Mouse (Mus musculus): ENCODE data around the gene Phactr1. TPM values are rescaled to one million over a fixed set of nuclear protein-coding genes. Genes with fewer than 3 reads are reported as not detected.

The Phactr1 gene
- total and polyA plus RNA-seq, 2 experiments from 2014 or later: 84.5 to 106 TPM

- Histone ChIP-seq H3K4me3 (ENCODE audit: low read depth, low read length) (no peak overlapping the region), H3K4me1 (ENCODE audit: insufficient read depth) (peaks cover 19% of the 10 kb centered on the region), H3K9me3 (ENCODE audit: low read length) (no peaks in the 10 kb centered on the region), H3K27ac (ENCODE audit: low read depth, low read length) (peak overlapping the region; percentile 55), H3K36me3 (ENCODE audit: insufficient read depth) (no peaks in the 10 kb centered on the region; the same call in 1 of the 2 replicates), H3K27me3 (ENCODE audit: insufficient read depth, low read length) (no peaks in the 10 kb centered on the region), H3K9ac (no peak overlapping the region), H3K4me2 (ENCODE audit: low read depth) (no peak overlapping the region)
- ATAC-seq (peak; percentile 84), DNase-seq (peak; percentile 55)
- no peak for TF ChIP-seq CTCF (IDR thresholded peaks at IDR 0.05; ENCODE audit: low read depth)
- WGBS: 18% methylated on average over 11 of the region's 11 CpGs
Measured at GRCm38 (mm10) chr13:42757654-42758400, 77.4 kb downstream of the Phactr1 start.

GRCm38 (mm10) chr13:42759170-42759569 is 78.7 kb downstream of the Phactr1 start:
- peaks cover 19% of the 10 kb centered on the region for H3K4me1 ChIP-seq (ENCODE audit: insufficient read depth)
- peak; percentile 49; the same call in 1 of the 2 replicates for ATAC-seq
- no peaks in the 10 kb centered on the region for H3K27me3 ChIP-seq (ENCODE audit: insufficient read depth, low read length)
- no peak overlapping the region for H3K4me2 ChIP-seq (ENCODE audit: low read depth)
- no peak for TF ChIP-seq CTCF (IDR thresholded peaks at IDR 0.05; ENCODE audit: low read depth)
- H3K36me3 ChIP-seq (ENCODE audit: insufficient read depth): no peaks in the 10 kb centered on the region; the same call in 1 of the 2 replicates
- no peak overlapping the region for H3K9ac ChIP-seq
- WGBS: 51% methylated on average over 5 of the region's 5 CpGs
- no peak overlapping the region for H3K27ac ChIP-seq (ENCODE audit: low read depth, low read length)
- no peak overlapping the region for H3K4me3 ChIP-seq (ENCODE audit: low read depth, low read length)
- DNase-seq: peak; percentile 55
- no peaks in the 10 kb centered on the region for H3K9me3 ChIP-seq (ENCODE audit: low read length)

- no peak for ATAC-seq
- 71% methylated on average over 10 of the region's 10 CpGs for WGBS
- DNase-seq: peak; percentile 23
- H3K9me3 ChIP-seq (ENCODE audit: low read length): no peaks in the 10 kb centered on the region
- H3K4me2 ChIP-seq (ENCODE audit: low read depth): no peak overlapping the region
- H3K36me3 ChIP-seq (ENCODE audit: insufficient read depth): no peaks in the 10 kb centered on the region; the same call in 1 of the 2 replicates
- H3K27me3 ChIP-seq (ENCODE audit: insufficient read depth, low read length): no peaks in the 10 kb centered on the region
- H3K4me3 ChIP-seq (ENCODE audit: low read depth, low read length): no peak overlapping the region
- peaks cover 19% of the 10 kb centered on the region for H3K4me1 ChIP-seq (ENCODE audit: insufficient read depth)
- H3K27ac ChIP-seq (ENCODE audit: low read depth, low read length): no peak overlapping the region
- no peak overlapping the region for H3K9ac ChIP-seq
- TF ChIP-seq CTCF (IDR thresholded peaks at IDR 0.05; ENCODE audit: low read depth): no peak
Measured at GRCm38 (mm10) chr13:42760907-42761544, 80.6 kb downstream of the Phactr1 start.

- Histone ChIP-seq H3K27me3 (ENCODE audit: insufficient read depth, low read length) (no peaks in the 10 kb centered on the region), H3K4me3 (ENCODE audit: low read depth, low read length) (no peak overlapping the region), H3K27ac (ENCODE audit: low read depth, low read length) (no peak overlapping the region), H3K36me3 (ENCODE audit: insufficient read depth) (no peaks in the 10 kb centered on the region), H3K9me3 (ENCODE audit: low read length) (no peaks in the 10 kb centered on the region), H3K4me2 (ENCODE audit: low read depth) (no peak overlapping the region), H3K4me1 (ENCODE audit: insufficient read depth) (no peaks in the 10 kb centered on the region), H3K9ac (no peak overlapping the region)
- WGBS: 17% methylated on average over 6 of the region's 6 CpGs
- ATAC-seq (no peak), DNase-seq (no peak)
- TF ChIP-seq CTCF (IDR thresholded peaks at IDR 0.05; ENCODE audit: low read depth): no peak
Measured at GRCm38 (mm10) chr13:42772314-42772713, 91.9 kb downstream of the Phactr1 start.

GRCm38 (mm10) chr13:42774040-42774439 is 93.6 kb downstream of the Phactr1 start:
- WGBS: 74% methylated on average over 2 of the region's 2 CpGs
- Histone ChIP-seq H3K36me3 (ENCODE audit: insufficient read depth) (no peaks in the 10 kb centered on the region), H3K9me3 (ENCODE audit: low read length) (no peaks in the 10 kb centered on the region), H3K27ac (ENCODE audit: low read depth, low read length) (no peak overlapping the region), H3K27me3 (ENCODE audit: insufficient read depth, low read length) (no peaks in the 10 kb centered on the region), H3K4me3 (ENCODE audit: low read depth, low read length) (no peak overlapping the region), H3K4me1 (ENCODE audit: insufficient read depth) (no peaks in the 10 kb centered on the region), H3K4me2 (ENCODE audit: low read depth) (no peak overlapping the region), H3K9ac (no peak overlapping the region)
- DNase-seq (no peak), ATAC-seq (no peak)
- no peak for TF ChIP-seq CTCF (IDR thresholded peaks at IDR 0.05; ENCODE audit: low read depth)

- ATAC-seq (0 out of 2 replicates have a peak, but pooled peaks have one; percentile 32), DNase-seq (peak; percentile 29)
- Histone ChIP-seq H3K9ac (no peak overlapping the region; the same call in 1 of the 2 replicates), H3K9me3 (ENCODE audit: low read length) (no peaks in the 10 kb centered on the region), H3K27ac (ENCODE audit: low read depth, low read length) (no peak overlapping the region), H3K36me3 (ENCODE audit: insufficient read depth) (no peaks in the 10 kb centered on the region; the same call in 1 of the 2 replicates), H3K4me3 (ENCODE audit: low read depth, low read length) (no peak overlapping the region), H3K27me3 (ENCODE audit: insufficient read depth, low read length) (no peaks in the 10 kb centered on the region), H3K4me1 (ENCODE audit: insufficient read depth) (peaks cover 5% of the 10 kb centered on the region; the same call in 1 of the 2 replicates), H3K4me2 (ENCODE audit: low read depth) (no peak overlapping the region)
- no peak for TF ChIP-seq CTCF (IDR thresholded peaks at IDR 0.05; ENCODE audit: low read depth)
- 37% methylated on average over 13 of the region's 13 CpGs for WGBS
Measured at GRCm38 (mm10) chr13:42782151-42782550, 101.7 kb downstream of the Phactr1 start.

GRCm38 (mm10) chr13:42789221-42789620 is 108.8 kb downstream of the Phactr1 start:
- Histone ChIP-seq H3K4me2 (ENCODE audit: low read depth) (no peak overlapping the region), H3K27me3 (ENCODE audit: insufficient read depth, low read length) (no peaks in the 10 kb centered on the region), H3K27ac (ENCODE audit: low read depth, low read length) (no peak overlapping the region), H3K36me3 (ENCODE audit: insufficient read depth) (no peaks in the 10 kb centered on the region; the same call in 1 of the 2 replicates), H3K9ac (no peak overlapping the region), H3K4me3 (ENCODE audit: low read depth, low read length) (no peak overlapping the region), H3K9me3 (ENCODE audit: low read length) (no peaks in the 10 kb centered on the region), H3K4me1 (ENCODE audit: insufficient read depth) (no peaks in the 10 kb centered on the region)
- ATAC-seq (no peak), DNase-seq (no peak)
- WGBS: 89% methylated on average over 13 of the region's 13 CpGs
- TF ChIP-seq CTCF (IDR thresholded peaks at IDR 0.05; ENCODE audit: low read depth): peak; percentile 53
